Mouse (Mus musculus) CD8-positive naive resting alpha-beta T cell, adult 2 months (primary cell): Measurements from ENCODE around the gene Cacnb4.

Experiments
- DNase-seq, 2 experiments: peaks; one replicate each; pipeline ENCODE4 v3.0.0; 2022; ENCODE audit warnings: low read depth in 2 of 2, low spot score in 2 of 2

The Cacnb4 gene

GRCm38 (mm10) chr2:52651547-52651946 lies 25.1 kb downstream of the Cacnb4 start:
- no peak for DNase-seq

GRCm38 (mm10) chr2:52647255-52647998 lies 29.2 kb downstream of the Cacnb4 start:
- DNase-seq, result no peak

- DNase-seq, result no peak
These were observed 33.0 kb downstream of the Cacnb4 start for GRCm38 (mm10) chr2:52643657-52644056.

GRCm38 (mm10) chr2:52639530-52639875 lies 37.1 kb downstream of the Cacnb4 start:
- no peak for DNase-seq

GRCm38 (mm10) chr2:52638857-52639529 lies 37.6 kb downstream of the Cacnb4 start:
- DNase-seq, result no peak

GRCm38 (mm10) chr2:52638226-52638625 lies 38.4 kb downstream of the Cacnb4 start:
- no peak for DNase-seq

- DNase-seq, result no peak
These were observed 40.6 kb downstream of the Cacnb4 start for GRCm38 (mm10) chr2:52636051-52636450.

- no peak for DNase-seq
These were observed 41.3 kb downstream of the Cacnb4 start for GRCm38 (mm10) chr2:52635358-52635757.

GRCm38 (mm10) chr2:52632880-52633279 lies 43.8 kb downstream of the Cacnb4 start:
- peak; percentile 1 to 8 for DNase-seq

- DNase-seq, result no peak
These were observed 48.4 kb downstream of the Cacnb4 start for GRCm38 (mm10) chr2:52628186-52628585.

- DNase-seq, result no peak
These were observed 50.4 kb downstream of the Cacnb4 start for GRCm38 (mm10) chr2:52626266-52626665.

- DNase-seq, result no peak
These were observed 50.9 kb downstream of the Cacnb4 start for GRCm38 (mm10) chr2:52625731-52626130.

- no peak for DNase-seq
These were observed 52.7 kb downstream of the Cacnb4 start for GRCm38 (mm10) chr2:52623921-52624404.

GRCm38 (mm10) chr2:52623461-52623860 lies 53.2 kb downstream of the Cacnb4 start:
- no peak for DNase-seq

- no peak for DNase-seq
These were observed 54.0 kb downstream of the Cacnb4 start for GRCm38 (mm10) chr2:52622616-52623015.

GRCm38 (mm10) chr2:52619406-52619974 lies 57.1 kb downstream of the Cacnb4 start:
- no peak for DNase-seq

GRCm38 (mm10) chr2:52618804-52619203 lies 57.8 kb downstream of the Cacnb4 start:
- DNase-seq, result no peak

- DNase-seq, result no peak
These were observed 61.2 kb downstream of the Cacnb4 start for GRCm38 (mm10) chr2:52615429-52615828.

GRCm38 (mm10) chr2:52613888-52614287 lies 62.7 kb downstream of the Cacnb4 start:
- DNase-seq, result no peak

- no peak for DNase-seq
These were observed 67.1 kb downstream of the Cacnb4 start for GRCm38 (mm10) chr2:52609486-52609885.

GRCm38 (mm10) chr2:52607857-52608485 lies 68.7 kb downstream of the Cacnb4 start:
- no peak for DNase-seq

- no peak for DNase-seq
These were observed 70.3 kb downstream of the Cacnb4 start for GRCm38 (mm10) chr2:52606331-52606730.
